Mouse (Mus musculus): ENCODE data around the gene Vac14.

The Vac14 gene

DNA sequence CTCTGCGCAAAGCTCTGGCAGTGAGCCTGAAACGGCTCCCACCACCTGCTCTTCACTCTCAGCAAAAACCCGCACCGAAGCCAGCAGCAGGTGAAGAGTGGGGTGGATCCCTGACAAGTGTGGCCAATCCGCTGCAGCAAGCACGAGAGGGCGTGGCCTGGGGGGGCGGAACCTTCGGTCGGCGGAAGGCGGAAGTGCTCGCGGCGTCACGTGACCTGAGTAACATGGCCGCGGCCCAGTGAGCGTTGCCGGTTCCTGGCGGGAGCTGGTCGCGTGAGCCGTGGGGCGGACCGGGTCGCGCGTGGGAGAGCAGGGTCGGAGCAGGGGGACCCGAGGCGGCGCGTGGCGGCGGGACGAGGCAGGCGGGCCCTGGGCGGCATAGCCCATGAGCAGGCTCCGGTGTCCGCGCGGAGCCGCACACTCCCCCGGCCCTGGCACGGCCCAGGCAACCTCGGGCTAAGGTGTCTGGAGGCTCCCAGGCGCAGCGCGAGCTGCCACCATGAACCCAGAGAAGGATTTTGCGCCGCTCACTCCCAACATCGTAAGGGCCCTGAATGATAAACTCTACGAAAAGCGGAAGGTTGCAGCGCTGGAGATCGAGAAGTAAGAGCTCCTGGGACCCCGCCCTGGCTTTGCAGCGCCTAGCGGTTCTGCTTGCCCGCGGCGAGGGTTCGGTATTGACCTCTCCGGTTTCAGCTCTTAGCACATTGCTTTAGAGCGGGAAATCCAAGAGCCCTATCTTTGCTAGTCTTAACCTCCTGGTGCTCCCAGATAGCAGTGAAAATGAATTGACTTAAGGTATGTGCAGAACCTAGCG, at the start of gene Vac14:
Gene Vac14, plus strand, starts transcription at position 195 of the 817 bp plus-strand sequence.
- DNase-seq (ENCODE audit: low spot score in 2 of 2): peak; percentile 97 to 98

DNA sequence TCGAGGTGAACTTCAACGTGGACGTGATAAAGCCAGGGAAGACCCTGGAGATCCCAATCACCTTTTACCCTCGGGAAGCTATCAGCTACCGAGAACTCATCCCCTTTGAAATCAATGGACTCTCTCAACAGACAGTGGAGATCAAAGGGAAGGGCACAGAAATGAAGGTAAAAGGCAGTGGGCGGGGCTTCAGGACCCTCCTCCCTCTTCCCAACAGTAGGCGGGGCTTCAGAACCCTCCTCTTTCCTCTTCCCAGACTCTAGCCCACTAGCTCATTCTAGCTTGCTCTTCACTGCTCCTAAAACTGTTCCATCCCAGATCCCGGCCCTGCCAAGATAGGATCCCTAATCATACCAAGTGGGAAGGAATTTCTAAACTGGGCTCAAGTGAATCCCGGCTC, 25.7 kb upstream of the Vac14 start:
- DNase-seq (ENCODE audit: low spot score in 2 of 2): no peak

DNA sequence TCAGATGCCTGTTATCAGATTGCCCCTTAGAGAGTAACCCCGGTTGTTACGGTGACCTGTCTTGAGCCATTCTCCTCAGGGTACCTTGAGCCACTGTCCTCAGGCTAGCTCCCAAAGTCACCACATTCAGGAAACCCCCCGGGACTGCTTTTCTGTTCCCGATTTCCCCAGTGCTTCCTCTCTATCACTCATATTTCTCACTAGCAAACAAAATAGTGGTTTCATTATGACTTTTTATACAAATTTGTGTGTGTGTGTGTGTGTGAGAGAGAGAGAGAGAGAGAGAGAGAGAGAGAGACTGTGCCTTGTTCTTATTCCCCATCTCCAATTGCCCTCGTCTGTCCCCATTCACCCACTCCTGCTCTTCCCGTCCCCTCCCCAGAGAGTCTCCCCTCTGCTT, 24.2 kb upstream of the Vac14 start:
- DNase-seq (ENCODE audit: low spot score in 2 of 2): no peak

DNA sequence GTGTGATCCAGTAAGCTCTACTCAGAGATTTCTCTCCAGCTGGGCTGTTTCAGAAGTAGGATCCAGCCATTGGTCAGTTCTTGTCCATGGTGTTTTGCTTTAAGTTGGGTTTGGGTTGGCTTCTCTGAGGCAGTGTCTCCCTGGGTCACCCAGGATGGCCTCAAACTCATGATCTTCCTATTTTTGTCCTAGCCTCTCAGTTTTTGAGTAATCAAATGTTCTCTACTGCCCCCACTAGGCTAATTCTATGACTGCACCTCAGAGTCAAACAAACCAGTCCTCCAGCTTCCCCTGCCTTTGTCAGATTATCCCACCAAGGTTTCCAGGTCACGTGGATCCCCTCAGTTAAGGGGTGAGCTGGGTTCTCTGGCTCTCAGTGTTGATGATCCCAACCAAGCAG, 13.8 kb upstream of the Vac14 start:
- peak; percentile 35 to 54 for DNase-seq (ENCODE audit: low spot score in 2 of 2)

DNA sequence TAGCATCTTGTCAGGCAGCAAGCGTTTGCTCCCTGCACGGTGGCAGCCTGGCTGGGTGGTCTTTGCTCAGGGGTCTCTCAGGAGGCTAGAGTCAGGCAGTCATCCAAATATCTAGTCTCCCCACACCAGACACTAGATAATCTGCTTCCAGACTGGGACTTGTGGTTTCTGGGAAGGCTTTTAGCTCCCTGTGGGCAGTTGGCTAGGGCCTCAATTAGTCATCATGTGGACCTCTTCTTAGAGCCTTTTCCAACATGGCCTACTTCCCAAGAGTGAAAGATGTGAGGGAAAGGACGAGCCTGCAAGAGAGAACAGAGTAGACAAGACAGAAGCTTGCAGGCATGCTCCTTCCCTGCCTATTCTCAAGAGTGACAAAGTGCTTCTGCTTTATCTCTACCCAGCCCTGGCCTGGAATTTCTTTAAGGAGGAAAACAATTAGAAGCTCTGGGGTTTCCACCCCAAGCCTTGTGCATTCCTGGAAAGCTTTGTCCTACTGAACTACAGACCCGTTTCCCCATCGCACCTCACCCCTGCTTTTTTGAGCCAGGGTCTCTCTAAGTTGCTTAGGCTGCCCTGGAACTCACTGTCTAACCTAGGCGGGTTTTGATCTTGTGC, 12.9 kb upstream of the Vac14 start:
- no peak for DNase-seq (ENCODE audit: low spot score in 2 of 2)

DNA sequence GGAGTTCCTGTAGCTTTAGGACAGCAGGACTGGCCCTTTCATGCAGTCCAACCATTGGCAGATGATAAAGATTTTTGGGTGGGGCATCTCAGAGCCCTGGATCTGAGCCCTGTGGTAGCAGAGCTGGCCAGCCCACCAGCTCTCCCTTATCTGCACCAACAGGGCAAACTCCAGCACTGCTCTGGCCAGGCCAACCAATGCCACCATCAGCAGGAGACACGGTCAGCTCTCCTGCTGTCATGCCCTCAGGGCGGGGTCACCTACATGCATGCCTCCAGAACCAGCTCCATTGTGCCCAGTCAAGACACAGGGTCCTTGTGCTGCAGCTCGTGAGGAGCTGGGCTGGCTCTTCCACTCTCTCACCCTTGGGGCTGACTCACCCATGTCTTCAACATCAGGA, 2.7 kb upstream of the Vac14 start:
- DNase-seq (ENCODE audit: low spot score in 2 of 2): no peak

DNA sequence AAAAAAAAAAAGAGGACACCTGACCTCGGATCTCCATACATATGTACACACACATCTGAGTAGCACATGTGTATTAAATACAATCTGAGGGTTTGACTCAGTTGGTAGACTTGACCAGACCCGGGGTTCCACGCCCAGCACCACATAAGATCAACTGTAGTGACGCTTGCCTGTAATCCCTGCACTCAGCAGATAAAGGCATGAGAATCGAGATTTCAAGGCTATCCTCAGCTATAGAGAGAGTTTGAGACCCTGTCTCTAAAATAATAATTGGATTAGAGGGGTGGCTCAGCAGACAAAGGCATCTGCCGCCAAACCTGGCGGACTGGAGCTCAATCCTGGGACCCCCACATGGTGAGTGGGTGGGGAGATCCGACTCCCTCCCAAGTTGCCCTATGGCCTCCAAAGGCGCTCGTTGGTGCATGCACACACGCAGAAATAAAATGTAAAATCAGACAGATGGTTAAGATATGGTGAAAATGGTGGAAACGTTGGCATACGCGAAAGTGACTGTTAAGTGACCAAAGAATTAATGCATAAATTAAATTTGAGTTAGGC, 505 bp upstream of the Vac14 start:
- DNase-seq (ENCODE audit: low spot score in 2 of 2): no peak

DNA sequence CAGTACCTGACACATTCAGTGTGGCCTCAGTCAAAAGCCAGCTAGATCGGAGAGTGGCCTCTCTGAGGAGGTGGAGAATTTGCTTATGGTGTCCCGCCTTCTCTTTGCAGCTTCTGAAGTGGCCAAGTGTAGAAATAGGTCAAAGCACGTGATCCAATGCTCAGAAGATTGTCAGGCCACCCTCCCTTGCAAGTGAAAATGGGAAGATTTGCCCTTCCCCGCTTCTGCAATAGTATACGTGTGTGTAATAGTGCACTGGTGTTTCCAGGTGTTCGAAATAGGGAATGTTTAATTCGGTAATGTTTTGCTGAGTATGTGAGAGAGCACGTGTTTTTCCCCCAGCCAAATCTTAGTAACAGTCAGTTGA, 806 bp downstream of the Vac14 start:
- DNase-seq (ENCODE audit: low spot score in 2 of 2): peak; percentile 15 to 21

DNA sequence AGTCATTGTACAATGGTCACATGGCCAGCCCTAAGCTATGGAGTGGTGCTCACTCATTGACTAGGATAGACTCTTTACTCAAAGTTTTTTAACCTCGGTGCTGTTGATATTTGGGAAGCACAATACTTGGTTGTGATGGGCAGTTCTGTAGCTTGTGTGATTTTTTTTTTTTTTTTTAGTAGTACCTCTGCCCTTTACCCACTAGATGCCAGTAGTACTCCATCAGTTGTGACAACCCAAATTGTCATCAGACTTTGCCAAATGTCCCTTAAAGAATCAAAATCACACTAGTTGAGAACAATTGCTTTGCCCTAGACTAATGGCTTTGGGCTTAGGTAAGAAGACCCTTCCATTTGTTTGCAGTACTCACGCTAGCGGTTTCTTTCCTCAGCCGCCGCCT, 1.5 kb downstream of the Vac14 start:
- no peak for DNase-seq (ENCODE audit: low spot score in 2 of 2)

DNA sequence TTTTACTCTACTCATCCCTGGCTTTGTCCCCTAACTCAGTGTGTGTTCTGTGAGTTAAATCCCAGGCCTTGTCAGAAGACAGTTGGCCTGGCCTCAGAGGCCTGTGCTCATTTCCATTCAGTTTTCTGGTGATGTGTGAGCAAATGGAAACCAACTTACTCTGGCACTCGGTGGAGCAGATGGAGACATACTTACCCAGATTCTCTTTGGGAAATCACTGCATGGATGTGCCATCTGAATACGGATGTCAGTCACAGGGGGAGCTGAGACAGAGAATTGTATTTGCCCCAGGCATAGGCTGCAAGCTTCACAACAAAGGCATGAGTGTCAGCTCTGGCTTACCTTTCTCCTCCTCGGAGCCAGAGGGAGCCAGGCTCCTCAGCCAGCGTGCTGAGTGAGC, 8.0 kb downstream of the Vac14 start:
- DNase-seq (ENCODE audit: low spot score in 2 of 2): no peak

DNA sequence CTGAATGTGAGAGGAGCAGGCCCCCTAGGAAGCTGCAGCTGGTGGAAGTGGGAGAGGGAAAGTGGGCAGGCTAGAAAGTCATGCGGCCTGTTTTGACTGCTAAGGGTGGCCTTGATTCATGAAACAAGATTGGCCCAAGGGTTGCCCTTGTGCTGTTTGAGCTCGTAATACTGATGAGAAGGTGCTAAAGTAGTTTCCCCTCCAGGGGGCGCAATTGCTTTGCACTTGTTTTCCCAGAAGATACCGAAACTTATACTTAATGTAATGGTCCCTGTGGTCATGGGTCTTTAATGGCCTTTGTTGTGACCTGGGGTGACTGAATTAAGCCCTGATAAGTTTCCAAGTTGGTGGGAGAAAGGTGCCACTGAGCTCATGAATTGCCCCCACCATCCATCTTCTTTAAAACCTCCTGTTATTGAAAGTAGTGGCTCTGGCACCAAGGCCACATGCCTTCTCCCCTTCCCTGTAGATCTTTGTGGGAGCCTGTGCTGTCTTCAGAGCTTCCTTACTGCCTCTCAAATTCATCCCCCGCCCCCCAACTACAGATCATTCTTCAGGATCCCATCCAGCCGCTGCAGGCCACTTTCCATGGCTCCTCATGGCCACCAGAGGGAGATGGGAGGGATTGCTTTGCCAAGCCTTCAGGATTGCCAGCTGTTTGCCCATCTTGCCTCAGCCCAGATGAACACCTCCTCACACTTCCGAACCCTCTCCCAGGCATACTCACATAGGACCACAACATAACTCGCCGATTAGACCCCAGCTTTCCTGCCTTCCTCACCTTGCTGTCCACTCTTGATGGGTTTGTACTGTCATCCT, 11.1 kb downstream of the Vac14 start:
- DNase-seq (ENCODE audit: low spot score in 2 of 2): peak in 1 of 2 experiments; percentile 64

DNA sequence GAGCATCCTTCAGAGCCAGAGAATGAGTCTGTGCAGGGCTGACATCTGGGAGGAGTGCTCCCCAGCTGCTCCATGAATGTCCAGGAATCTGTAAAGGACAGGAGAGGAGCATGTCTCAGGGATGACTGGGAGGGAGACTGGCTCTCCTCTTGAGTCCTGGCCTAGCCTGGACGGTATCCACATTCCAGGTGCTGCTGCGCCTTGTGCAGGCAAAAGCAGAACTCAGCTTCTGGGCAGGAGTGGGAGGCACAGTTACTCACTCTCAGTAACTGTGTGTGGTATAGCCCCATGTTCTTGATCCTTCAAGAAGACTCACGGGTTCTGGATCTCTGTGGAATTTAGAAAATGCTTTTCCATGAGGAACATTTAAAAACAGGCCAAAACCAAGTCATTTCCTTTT, 11.7 kb downstream of the Vac14 start:
- DNase-seq (ENCODE audit: low spot score in 2 of 2): no peak

DNA sequence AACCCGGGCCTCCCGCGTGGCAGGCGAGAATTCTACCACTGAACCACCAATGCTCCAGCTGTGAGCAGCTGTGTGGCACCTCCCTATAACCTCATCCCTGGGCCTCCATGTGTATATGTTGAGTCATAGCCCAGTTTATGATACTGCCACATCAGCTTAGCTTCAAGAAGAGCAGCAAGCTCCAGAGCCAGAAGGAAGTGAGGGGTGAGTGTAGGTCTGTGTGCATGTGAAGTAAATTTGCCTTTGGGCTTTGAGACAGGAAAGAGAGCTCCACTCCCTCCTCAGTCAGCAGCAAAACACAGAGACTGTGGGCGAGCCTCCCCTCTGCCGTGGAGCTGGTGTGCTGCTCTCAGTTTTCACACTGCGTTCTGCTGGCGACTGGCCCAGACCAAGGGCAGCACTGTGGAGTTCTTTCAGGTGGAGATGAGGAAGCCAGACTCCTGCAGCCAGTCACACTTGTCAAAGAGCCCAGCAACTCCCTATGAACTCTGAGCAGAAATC, 12.2 kb downstream of the Vac14 start:
- peak; percentile 75 to 76 for DNase-seq (ENCODE audit: low spot score in 2 of 2)

DNA sequence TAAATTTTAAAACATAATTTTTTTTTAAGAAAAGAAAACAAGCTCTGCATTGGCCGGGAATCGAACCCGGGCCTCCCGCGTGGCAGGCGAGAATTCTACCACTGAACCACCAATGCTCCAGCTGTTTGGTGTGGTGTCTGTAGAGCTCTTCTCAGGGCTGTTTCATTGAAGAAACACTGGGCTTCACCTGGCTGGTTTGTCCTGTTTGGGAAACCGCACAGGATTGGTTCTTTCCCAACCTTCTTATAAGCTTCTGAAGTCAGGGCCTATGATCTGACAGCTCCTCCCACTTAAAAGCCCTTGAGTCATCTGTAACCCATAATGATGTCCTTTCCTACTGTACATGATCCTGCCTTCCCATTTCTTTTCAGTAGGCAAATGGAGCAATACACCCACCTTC, 12.8 kb downstream of the Vac14 start:
- DNase-seq (ENCODE audit: low spot score in 2 of 2): no peak

DNA sequence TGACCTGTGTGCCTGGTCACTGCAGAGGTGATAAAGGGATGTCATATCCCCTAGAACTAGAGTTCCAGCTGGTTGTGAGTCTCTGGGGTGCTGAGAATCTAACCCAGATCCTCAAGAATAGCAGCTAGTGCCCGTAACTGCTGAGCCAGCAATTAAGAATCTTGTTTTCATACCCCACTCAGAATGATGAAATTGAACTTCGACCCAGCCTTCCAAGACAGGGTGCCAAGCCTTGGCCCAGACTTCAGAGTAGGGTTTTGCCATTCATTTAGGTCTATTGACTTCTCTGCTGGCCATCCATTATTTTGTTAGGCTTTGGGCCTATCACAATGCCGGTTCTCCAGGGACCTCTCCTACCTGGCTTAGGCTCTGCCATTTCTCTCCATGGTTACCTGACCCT, 15.4 kb downstream of the Vac14 start:
- no peak for DNase-seq (ENCODE audit: low spot score in 2 of 2)

DNA sequence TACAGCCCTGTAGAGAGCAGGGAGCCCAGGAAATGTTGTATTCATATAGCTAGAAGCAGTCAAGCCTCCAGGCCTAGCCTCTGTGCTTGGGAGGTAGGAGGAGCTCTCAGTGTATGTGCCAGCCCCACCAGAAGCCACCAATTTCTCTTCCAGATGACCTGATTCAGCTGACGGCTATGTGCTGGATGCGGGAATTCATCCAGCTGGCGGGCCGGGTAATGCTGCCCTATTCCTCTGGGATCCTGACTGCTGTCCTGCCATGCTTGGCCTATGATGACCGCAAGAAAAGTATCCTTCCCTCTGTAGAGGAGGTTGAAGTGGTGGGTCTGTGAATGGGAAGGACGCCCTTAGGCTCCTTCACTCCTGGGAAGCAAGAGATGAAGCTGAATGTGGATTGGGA, 17.8 kb downstream of the Vac14 start:
- no peak for DNase-seq (ENCODE audit: low spot score in 2 of 2)

DNA sequence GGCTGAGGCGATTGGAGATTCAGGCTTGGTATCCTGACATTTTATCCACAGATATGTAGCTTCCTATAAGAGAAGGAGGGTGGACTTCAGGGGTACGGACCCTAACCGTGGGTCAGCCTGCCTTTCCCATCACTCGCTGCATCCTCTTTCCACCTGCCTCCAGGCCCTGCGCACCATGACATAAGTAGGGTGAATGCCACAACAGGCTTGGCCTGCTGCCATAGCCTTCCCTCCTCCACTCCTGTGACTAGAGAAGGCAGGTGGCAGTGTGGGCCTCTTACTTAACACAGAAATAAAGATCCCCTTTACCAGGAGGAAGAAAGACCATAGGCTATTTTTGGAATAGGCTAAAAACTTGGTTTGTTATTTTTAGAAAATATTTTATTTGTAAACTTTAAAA, 23.9 kb downstream of the Vac14 start:
- DNase-seq (ENCODE audit: low spot score in 2 of 2): no peak

DNA sequence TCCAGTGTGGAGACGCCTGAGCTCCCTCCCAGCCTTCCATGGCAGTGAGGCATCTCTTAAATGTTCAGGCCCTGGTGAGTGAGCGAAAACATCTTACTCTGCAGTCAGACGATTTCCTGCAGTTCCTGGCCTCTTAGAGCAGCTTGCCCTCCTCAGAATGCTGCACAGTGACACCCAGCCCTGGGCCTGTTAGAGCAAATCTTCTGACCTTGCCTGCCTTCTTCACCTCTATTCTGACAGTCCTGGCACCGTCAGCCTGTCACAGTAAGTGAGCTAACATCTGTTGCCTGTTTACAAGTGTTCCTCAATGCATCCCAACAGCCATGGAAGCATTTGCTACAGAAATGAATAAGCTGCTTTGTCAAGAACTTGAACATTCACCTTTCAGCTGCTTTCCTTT, 24.8 kb downstream of the Vac14 start:
- DNase-seq (ENCODE audit: low spot score in 2 of 2): no peak

DNA sequence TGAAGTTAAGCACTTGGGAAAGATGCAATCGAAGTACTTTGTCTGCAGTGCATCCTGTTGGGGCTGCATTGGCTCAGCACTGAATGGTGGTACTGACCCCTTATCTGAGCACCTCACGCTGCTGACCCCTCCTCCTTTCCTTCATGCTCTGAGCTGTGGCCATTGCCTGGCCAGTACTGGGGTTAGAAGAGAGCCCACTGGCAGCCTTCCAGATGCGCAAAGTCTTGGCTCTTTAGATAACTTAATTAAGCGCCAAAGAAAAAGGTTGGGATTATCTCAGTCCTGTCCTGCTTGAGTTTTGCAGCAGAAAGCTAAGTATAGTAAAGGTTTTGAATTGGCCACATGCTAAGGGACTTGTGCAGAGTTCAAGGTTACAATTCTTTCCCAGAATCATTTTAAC, 26.0 kb downstream of the Vac14 start:
- no peak for DNase-seq (ENCODE audit: low spot score in 2 of 2)

DNA sequence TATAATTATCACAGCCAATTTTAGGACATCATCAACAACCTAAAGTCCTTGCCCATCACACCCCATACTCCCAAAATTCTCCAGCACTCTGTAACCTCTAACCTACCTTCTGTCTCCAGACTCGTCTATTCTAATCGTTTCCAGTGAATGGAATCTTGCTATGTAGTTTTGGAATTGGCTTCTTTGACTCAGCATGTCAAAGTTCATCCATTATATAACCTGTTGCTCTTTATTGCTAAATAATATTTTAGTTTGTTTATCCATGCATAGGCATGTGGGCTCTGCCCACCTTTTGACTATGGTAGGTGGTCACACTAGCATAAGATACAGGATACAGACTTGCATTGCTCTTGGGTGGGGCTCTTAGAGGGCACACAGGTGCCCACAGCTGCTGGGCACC, 26.5 kb downstream of the Vac14 start:
- no peak for DNase-seq (ENCODE audit: low spot score in 2 of 2)

DNA sequence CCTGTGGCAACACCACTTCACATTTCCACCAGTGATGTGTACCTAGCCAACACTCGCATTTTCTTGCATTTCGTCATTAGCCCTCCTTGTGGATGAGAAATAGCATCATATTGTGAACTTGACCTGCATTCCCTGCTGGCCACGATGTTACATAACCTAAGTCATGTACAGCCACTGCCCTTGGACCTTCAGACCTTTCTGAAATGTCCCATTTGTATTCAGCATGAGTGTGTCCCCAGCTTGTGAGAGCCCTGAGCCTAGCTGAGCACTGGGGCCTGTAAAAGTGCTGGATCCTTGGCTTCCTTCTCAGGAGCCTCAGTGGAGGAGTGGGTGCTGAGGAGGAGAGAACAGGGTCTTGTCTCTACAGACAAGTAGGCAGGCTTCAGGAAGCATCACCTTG, 27.0 kb downstream of the Vac14 start:
- no peak for DNase-seq (ENCODE audit: low spot score in 2 of 2)

DNA sequence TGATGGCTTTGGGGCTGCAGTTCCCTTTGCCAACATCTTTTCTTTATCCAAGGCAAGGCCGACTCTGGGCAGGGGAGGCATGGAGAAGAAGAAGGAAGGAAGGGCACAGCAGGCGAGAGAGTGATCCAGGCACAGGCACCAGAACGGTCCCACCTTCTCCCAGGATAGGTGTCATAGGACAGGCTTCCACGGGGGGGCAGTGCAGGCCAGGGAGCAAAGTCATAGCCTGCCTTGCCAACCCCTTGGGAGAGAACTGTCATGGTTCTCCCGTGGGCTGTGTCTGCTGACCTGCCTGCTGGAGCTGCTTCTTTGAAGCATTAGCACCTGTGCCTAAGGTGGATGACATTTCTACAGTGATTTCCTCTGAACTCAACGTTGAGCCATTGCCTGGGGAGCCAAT, 27.7 kb downstream of the Vac14 start:
- DNase-seq (ENCODE audit: low spot score in 2 of 2): peak; percentile 71 to 78

Measured in frontal cortex, postnatal 36 days (tissue).